In genomic region chr12:82122450-82123249, GRCm38 (mm10) we compare ENCODE assay signal across 8 mouse cellular contexts. TPM values are rescaled to one million over a fixed set of nuclear protein-coding genes. Genes with fewer than 3 reads are reported as not detected.
A peak's percentile ranks its signal among the peaks of the same experiment; 100 is the strongest.
DNase-seq lines count a peak whose midpoint lies in the region; ATAC-seq and TF ChIP-seq lines count a peak whose summit lies in the region.

No protein-coding gene starts in this region.

- no peaks in the 10 kb centered on the region for H3K27me3 ChIP-seq in liver, adult 2 months (ENCODE audit: control insufficient read depth, insufficient read depth, low read length)
- H3K27me3 ChIP-seq in heart, embryonic 15.5 days, result no peaks in the 10 kb centered on the region
- H3K27me3 ChIP-seq in kidney, embryonic 16.5 days (ENCODE audit: insufficient read depth, low read length), result no peaks in the 10 kb centered on the region

- 10% methylated on average over 22 of the region's 22 CpGs for WGBS in liver, adult 2 months
- WGBS in heart, embryonic 15.5 days, result 6% methylated on average over 22 of the region's 22 CpGs
- 12% methylated on average over 22 of the region's 22 CpGs for WGBS in kidney, embryonic 16.5 days

- H3K9me3 ChIP-seq in heart, embryonic 15.5 days (replicated peaks), result no peaks in the 10 kb centered on the region
- H3K9me3 ChIP-seq in kidney, embryonic 16.5 days (ENCODE audit: low read length), result no peaks in the 10 kb centered on the region

- peak overlapping the region; percentile 62 for H3K4me2 ChIP-seq in heart, embryonic 15.5 days
- peak overlapping the region; percentile 35 for H3K4me2 ChIP-seq in kidney, embryonic 16.5 days (replicated peaks; ENCODE audit: low read depth, low read length)

- DNase-seq in liver, adult 2 months (ENCODE audit: extremely low read depth, low read depth, low spot score), result peak; percentile 56
- DNase-seq in liver, result no peak
- peak; percentile 33 for DNase-seq in embryo, embryonic 9.5 days (ENCODE audit: extremely low spot score)
- DNase-seq in lung, postnatal 10 days, result peak; percentile 83
- no peak for DNase-seq in cerebellum, postnatal 10 days
- DNase-seq in cerebellum, postnatal 36 days, result no peak

- H3K27ac ChIP-seq in liver, adult 2 months (replicated peaks; ENCODE audit: insufficient read depth, low read depth, low read length), result no peak overlapping the region
- peak overlapping the region; percentile 90 for H3K27ac ChIP-seq in heart, embryonic 15.5 days
- H3K27ac ChIP-seq in kidney, embryonic 16.5 days (ENCODE audit: low read length), result peak overlapping the region; percentile 1; the same call in 1 of the 2 replicates

- H3K79me2 ChIP-seq in liver, adult 2 months (ENCODE audit: control insufficient read depth, insufficient read depth, low read length), result no peaks in the 10 kb centered on the region

- H3K4me1 ChIP-seq in liver, adult 2 months (ENCODE audit: control insufficient read depth, insufficient read depth, low read length), result peaks cover 9% of the 10 kb centered on the region
- peaks cover 16% of the 10 kb centered on the region for H3K4me1 ChIP-seq in heart, embryonic 15.5 days (replicated peaks)
- 0 out of 2 replicates have a peak, but pooled peaks cover 7% of the 10 kb centered on the region for H3K4me1 ChIP-seq in kidney, embryonic 16.5 days (ENCODE audit: insufficient read depth, low read length)

- H3K36me3 ChIP-seq in liver, adult 2 months (ENCODE audit: control insufficient read depth, insufficient read depth, low read length), result no peaks in the 10 kb centered on the region
- H3K36me3 ChIP-seq in heart, embryonic 15.5 days, result no peaks in the 10 kb centered on the region
- no peaks in the 10 kb centered on the region for H3K36me3 ChIP-seq in kidney, embryonic 16.5 days (ENCODE audit: insufficient read depth, low read length)

- ATAC-seq in heart, embryonic 15.5 days (replicated peaks; ENCODE audit: insufficient number of reproducible peaks, insufficient read depth, low FRiP score, low read depth), result peak; percentile 83
- ATAC-seq in kidney, embryonic 16.5 days (ENCODE audit: low FRiP score, low TSS enrichment), result no peak; the same call in 1 of the 2 replicates

- no peak overlapping the region for H3K9ac ChIP-seq in liver, adult 2 months (ENCODE audit: low read depth, low read length)
- H3K9ac ChIP-seq in heart, embryonic 15.5 days, result peak overlapping the region; percentile 13
- peak overlapping the region; percentile 37; the same call in 1 of the 2 replicates for H3K9ac ChIP-seq in kidney, embryonic 16.5 days (replicated peaks; ENCODE audit: low read length)

- no peak for TF ChIP-seq CTCF in liver, adult 2 months (IDR thresholded peaks at IDR 0.05; ENCODE audit: low read depth, low read length)

- H3K4me3 ChIP-seq in liver, adult 2 months (ENCODE audit: insufficient read depth, low read depth, low read length), result 0 out of 2 replicates have a peak overlapping the region, but pooled peaks have one; percentile 11
- peak overlapping the region; percentile 28 for H3K4me3 ChIP-seq in heart, embryonic 15.5 days
- H3K4me3 ChIP-seq in kidney, embryonic 16.5 days (ENCODE audit: low read length), result peak overlapping the region; percentile 17

- no peak for TF ChIP-seq POLR2A in liver, adult 2 months (IDR thresholded peaks at IDR 0.05; ENCODE audit: extremely low read depth, insufficient read depth, low read length)

RNA-seq across cellular contexts. Expression of gene Sipa1l1, which starts 46.5 kb away (rescaled TPM):
- total RNA-seq in liver, adult 2 months (2014; rRNA removed), result 13.7 and 17.6 TPM in 2 replicates
- 9.7 and 10.3 TPM in 2 replicates for polyA plus RNA-seq in liver, adult 2 months (2012; rRNA removed)
- polyA plus RNA-seq in heart, embryonic 15.5 days (2015; fragmentation: Nextera tagmentation; extraction: Ambion mirVana), result 16.9 and 22.3 TPM in 2 replicates
- 37.3 and 42.3 TPM in 2 replicates for polyA plus RNA-seq in kidney, embryonic 16.5 days (2015; fragmentation: Nextera tagmentation; extraction: Ambion mirVana)

Comparison
In these comparisons a context has a peak if more than half of its experiments do, and no peak if none do; other contexts are left out.
1. DNase-seq: peak in liver, adult 2 months (single experiment), embryo, embryonic 9.5 days (single experiment) and lung, postnatal 10 days (single experiment); none in liver (single experiment), cerebellum, postnatal 10 days (0 of 2) and cerebellum, postnatal 36 days (0 of 2).
2. Peak in every context shown above with its lines, with median percentiles within 50 percentile points of each other: H3K4me3 ChIP-seq.